Mouse (Mus musculus) right cerebral cortex, postnatal 14 days (tissue): ENCODE data around the gene Crat.

Experiments
- DNase-seq: peaks from one replicate; pipeline ENCODE4 v3.0.0; 2022

Gene Crat

DNA sequence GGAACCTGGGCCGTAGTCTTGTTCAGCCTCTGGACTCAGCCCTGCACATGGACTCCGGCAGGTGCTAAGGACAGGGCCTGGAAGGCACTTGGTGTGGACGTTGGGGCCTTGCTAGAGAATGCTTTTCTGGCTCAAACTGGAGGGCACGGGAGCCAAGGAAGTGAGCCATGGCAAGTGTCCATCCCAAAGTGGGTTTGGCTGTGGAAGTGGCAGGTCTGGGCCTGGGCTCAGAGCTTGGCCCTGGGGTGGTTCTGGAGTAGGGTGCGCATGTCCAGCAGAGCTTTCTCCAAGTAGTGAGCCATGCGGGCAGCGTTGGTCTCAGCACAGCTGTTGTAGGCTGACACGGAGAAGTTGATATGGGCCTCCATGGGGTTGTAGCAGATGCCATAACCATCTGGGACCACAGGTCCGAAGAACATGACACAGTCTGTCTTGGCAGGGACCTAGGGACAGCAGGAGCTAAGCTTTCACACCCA lies 13.2 kb downstream of the Crat start:
- no peak for DNase-seq

- DNase-seq = no peak
Measured at GRCm38 (mm10) chr2:30401581-30401980, 14.0 kb downstream of the Crat start.

DNA sequence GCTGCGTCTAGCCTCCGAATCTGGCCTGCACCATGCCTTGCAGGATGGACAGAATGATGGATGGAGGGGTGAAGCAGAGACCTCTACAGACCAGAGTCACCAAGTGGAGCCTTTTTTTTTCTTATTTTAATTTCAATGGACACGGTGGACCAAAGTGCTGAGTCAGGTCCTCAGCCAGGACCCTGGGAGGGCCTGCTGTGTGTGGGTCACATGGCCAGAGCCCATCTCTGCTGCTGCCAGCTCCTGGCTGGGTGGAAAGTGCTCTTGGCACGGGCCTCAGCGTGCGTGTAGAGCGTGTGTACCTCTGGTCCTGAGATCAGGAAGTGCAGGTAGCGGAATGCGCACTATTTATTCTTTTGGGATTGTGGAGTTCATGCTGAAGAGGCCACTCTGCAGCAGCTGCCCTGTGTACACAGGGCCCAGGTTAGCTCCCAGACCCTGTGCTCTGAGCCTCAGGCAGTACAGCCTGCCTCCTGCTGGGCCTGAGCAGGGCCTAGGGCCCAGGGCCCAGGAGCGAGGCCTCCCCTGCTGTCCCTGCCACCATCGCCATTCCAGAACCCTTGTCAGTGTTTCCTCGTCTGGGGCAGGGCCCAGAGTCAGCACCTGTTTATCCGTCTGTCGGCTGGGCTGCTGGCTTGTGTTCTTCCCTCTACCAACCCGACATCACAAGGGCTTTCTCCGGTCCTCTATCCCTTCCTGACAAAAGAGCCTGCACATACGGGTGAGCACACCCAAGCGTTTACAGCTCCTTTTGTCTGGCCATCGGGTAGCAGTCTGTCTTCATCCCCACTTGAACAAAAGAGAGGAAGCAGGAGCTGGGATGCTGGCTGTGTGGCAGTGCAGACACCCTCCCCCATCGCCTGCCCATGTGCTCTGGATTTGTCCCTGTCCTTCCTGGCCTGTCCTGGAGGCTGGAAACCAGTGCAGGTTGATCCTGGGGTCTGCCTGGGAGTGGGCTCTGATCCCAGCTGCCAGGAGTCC lies 16.1 kb downstream of the Crat start:
- DNase-seq = no peak

GRCm38 (mm10) chr2:30397986-30398512 lies 17.6 kb downstream of the Crat start:
- DNase-seq = no peak

DNA sequence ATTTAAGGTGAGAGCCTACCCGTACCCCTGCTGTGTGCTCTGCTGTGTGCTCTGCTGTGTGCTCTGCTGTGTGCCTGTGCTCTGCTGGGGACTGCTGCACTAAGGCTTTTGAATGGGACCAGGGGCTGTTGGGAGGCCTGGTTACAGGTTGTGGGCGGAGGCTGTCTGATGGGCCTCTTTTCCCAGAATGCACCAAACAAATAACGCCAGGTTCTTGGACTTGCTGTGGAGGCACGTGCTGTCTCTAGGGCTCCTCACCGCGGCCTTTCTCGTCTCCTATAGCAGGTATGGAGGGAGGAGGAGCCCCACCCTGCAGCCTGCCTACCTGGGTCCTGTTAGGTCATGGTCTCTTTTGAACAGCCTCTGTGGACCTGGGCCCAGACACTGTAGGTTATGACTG lies 19.4 kb downstream of the Crat start:
- no peak for DNase-seq

- DNase-seq = no peak
Measured at GRCm38 (mm10) chr2:30395757-30396156, 19.9 kb downstream of the Crat start.

DNA sequence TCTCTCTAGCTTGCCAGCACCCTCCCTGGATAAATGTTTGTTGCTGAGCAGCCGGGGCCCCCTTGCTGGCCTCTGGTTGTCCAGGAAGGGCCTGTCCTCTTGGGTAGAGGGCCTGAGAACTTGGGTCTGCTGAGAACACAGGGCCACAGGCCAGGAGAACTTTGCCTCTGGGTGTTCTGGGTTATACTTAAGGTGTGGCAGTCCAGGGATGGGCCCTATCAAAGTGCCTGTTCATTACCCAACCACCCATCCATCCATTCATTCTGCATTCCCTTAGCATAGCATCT lies 22.3 kb downstream of the Crat start:
- DNase-seq = no peak

DNA sequence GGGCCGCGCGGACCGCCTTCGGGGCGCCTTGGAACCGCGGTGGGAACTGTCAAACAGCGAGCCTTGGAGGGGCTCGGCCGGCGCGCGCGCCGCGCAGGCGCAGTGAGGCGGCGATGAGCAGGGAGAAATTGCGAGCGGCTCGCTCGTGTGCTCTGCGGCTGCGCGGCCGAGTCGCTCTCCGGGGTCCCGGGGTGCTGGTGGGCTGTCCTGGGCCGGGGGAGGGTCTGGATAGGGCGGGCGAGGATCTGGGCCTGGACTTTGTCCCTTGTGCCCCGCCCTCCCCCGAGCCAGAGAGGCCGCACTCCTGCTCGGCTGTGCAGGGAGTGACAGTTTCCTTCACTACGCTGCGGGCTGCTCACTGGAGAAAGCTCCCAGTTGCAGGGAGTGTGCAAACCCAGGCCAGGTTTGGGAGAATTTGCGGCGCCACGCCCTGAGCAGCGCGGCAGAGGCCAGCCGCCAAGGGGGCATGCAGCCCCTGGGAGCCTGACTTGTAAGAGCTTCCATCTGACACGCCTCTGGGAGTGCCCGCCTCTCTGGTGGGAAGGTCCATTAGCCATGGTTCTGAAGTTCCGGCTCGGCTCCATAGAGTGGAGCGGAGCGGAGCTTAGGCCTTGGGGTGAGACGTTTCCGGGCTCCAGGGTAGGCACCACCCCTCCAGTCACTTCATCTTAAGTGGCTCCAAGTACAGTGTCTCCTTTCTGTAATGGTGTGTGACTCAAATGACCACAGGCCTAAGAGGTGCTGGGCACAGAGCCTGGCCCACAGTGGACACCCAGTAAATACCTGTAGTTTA lies 22.8 kb downstream of the Crat start:
- DNase-seq = peak; percentile 86

GRCm38 (mm10) chr2:30392114-30392576 lies 23.5 kb downstream of the Crat start, which contains the start of gene Dolpp1:
TSS of gene Dolpp1 (plus strand) at chr2:30392254.
- DNase-seq = peak; percentile 97

- DNase-seq = no peak
Measured at GRCm38 (mm10) chr2:30389000-30389399, 26.6 kb downstream of the Crat start.

DNA sequence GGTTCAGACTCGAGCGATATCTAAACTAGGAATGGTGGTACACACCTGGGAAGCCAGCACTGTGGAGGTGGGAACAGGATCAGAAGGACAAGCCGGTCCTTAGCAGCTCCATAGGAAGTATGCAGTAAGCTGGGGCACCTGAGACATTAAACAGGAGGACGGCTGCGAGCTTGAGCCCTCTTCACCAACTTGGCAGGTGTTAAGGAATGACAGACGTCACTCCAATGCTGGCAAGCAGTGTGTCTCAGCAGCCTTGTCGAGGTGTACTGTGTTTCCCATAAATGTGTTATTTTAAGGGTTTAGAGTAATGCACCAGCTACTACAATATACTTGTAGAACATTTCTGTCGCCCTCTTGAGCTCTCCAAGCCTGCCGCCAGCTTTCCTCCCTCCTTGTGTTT lies 28.7 kb downstream of the Crat start:
- no peak for DNase-seq

DNA sequence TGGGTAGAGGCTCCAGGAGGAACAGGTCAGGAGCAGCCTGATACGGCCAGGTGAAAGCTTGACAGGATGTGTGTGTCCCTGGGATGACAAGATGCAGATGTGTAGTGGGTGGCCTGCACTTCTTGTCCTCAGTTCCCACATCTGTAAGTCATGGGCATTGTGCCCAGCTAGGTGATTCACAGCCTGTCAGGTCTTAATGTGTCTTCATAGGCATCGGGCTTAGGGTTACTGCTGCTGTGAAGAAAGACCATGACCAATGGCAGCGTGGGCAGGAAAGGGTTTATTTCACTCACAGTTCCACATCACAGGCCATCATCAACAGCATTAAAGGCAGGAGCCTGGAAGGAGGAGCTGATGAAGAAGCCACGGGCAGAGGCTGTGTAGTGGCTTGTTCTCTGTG lies 30.0 kb downstream of the Crat start:
- no peak for DNase-seq

GRCm38 (mm10) chr2:30384814-30385213 lies 30.8 kb downstream of the Crat start:
- no peak for DNase-seq

DNA sequence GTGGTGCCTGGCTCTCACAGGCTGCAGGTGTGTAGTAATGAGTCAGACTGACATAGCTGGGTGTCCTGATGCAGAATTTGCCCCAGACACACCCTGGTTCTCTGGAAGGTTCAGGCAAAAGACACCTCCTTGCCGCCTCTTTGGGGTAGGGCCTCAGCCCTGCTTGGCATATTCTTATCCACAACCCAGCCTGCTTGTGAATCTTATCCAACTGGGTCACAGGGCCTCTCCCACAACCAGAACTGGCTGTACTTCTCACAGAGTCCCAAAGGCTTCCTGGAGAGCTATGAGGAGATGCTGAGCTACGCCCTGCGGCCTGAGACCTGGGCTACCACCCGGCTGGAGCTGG lies 34.3 kb downstream of the Crat start:
- DNase-seq = no peak

GRCm38 (mm10) chr2:30380564-30381376 lies 34.8 kb downstream of the Crat start:
- DNase-seq = no peak

DNA sequence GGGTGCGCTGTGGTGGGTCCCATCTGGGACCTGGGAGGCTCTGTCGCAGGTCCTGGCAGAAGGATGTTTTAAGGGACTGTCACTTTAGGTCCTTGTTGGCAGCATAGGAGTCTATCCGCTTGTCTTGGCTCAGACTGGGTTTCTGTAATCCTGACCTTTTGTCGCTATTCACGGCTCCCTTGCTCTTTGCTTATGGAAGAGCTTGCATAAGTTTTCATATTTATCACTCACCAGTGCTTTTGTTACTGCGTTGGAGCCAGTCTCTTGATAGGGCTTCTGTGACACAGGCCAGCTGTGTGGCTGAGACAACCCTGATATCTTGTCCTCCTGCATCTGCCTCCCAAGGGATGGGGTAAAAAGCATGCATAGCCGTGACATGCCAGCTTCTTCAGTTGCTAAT lies 36.3 kb downstream of the Crat start:
- no peak for DNase-seq

- DNase-seq = no peak
Measured at GRCm38 (mm10) chr2:30377721-30378120, 37.9 kb downstream of the Crat start.

- DNase-seq = no peak
Measured at GRCm38 (mm10) chr2:30375893-30376292, 39.7 kb downstream of the Crat start.

DNA sequence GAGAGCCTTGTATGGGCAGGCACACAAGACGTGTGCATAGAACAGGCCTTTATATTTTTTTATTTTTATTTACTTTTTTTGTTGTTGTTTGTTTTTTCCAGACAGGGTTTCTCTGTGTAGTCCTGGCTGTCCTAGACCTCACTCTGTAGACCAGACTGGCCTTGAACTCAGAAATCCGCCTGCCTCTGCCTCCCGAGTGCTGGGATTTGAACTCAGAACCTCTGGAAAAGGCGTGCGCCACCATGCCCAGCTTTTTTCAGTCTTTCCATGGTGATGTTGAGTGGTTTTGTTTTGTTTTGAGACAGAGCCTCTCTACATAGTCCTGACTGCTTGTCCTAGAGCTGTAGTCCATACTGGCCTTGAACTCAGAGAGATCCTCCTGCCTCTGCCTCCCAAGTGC lies 42.9 kb downstream of the Crat start:
- DNase-seq = no peak

DNA sequence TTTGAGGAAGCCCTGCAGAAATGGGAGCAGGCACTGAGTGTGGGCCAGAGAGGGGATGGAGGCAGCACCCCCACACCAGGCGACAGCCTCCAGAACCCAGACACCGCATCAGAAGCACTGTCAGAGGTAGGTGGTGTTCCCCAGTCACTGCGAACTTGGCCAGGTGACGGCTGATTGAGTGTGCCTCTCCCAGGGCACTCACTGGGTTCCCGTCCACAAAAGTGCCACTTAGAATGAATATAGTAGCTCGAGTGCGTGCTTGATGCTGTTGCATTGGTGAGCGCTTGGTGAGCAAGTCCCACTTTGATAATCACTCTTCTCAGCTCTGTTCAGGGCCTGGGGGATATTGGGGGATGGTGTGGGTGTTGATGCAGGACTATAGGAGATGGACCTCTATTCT lies 44.1 kb downstream of the Crat start:
- DNase-seq = no peak

- no peak for DNase-seq
Measured at GRCm38 (mm10) chr2:30366203-30366602, 49.4 kb downstream of the Crat start.

DNA sequence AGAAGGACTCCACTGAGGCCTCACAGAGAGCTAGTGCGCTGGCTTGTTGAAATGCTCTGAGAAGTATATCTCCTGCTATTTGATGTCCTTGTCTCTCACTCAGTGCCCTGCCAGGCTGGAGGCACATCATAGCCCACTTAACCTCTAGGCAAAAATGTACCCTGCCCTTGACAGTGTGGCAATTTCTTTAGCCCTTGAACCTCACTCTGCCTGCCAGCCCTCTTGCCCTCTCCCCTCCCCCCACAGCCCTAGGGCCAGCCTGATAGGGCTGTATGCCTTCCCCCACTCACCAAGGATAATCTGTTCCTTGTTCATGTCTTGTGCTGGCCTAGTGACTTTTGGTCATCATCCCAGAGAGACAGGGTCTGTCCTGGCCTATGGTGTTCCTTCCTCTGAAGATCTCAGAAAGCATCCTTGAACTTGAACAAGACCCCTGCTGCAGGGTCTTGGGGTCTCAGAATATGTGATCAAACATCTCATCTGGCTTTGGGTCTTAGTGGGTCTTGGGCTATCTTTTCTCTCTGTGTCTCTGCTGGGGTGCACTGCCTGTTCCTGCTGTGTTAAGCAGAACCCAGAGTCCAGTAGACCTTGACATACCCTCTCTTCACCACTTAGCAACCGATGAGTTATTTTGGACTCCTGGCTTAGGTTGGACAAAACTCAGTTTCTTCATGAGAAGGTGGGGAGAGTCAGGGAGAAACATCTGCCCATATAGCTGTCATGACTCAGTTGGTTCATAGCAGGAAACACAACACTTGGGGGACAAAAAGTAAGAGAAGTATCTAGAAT lies 50.1 kb downstream of the Crat start:
- DNase-seq = no peak
